Mouse (Mus musculus) forebrain, embryonic 13.5 days (tissue): ENCODE measurements around the gene Arid3a. TPM values are rescaled to one million over a fixed set of nuclear protein-coding genes. Genes with fewer than 3 reads are reported as not detected.
"Not testable (repeated sequence)": the region's sequence is repeated elsewhere in the genome, so short reads cannot be mapped to it uniquely, and the experiment has no call there.

Experiments used
- ATAC-seq: fragments of 200-750 bp; cut with Nextera tagmentation; 2 replicates; pipeline ENCODE4 v1.8.0; 2017
- H3K27ac ChIP-seq: fragments of 300-500 bp; sonication (generic); 2 replicates; pipeline ENCODE4 v1.5.1; 2015; ENCODE audit warnings: inconsistent platforms, mild to moderate bottlenecking, moderate library complexity
- H3K27me3 ChIP-seq: fragments of 300-500 bp; sonication (generic); 2 replicates; pipeline ENCODE4 v1.6.1; 2015; ENCODE audit warnings: mild to moderate bottlenecking, inconsistent platforms
- H3K36me3 ChIP-seq: fragments of 300-500 bp; sonication (generic); 2 replicates; pipeline ENCODE4 v1.6.1; 2015; ENCODE audit warnings: mild to moderate bottlenecking, inconsistent platforms; ENCODE audit not compliant: poor library complexity, severe bottlenecking
- H3K4me1 ChIP-seq: fragments of 300-500 bp; sonication (generic); 2 replicates; pipeline ENCODE4 v1.6.1; 2015; ENCODE audit warnings: inconsistent platforms
- H3K4me2 ChIP-seq: fragments of 300-500 bp; sonication (generic); 2 replicates; pipeline ENCODE4 v1.6.1; 2015; ENCODE audit warnings: inconsistent platforms, mild to moderate bottlenecking, moderate library complexity
- H3K4me3 ChIP-seq: fragments of 300-500 bp; sonication (generic); 2 replicates; pipeline ENCODE4 v1.5.1; 2015; ENCODE audit warnings: mild to moderate bottlenecking, inconsistent platforms
- H3K9ac ChIP-seq: fragments of 300-500 bp; sonication (generic); 2 replicates; pipeline ENCODE4 v1.6.1; 2015; ENCODE audit warnings: mild to moderate bottlenecking, inconsistent platforms
- H3K9me3 ChIP-seq: fragments of 300-500 bp; sonication (generic); replicated peaks from 2 replicates; pipeline ENCODE4 v1.6.1; 2016; ENCODE audit warnings: inconsistent platforms
- WGBS: fragments of 180-500 bp; shearing (Covaris S2); methylation state at CpG from one replicate; pipeline ENCODE4 v1.1.7; 2015; 5-methylcytosine and 5-hydroxymethylcytosine counted together
- polyA plus RNA-seq: library from polyadenylated mRNA; unstranded; fragments of >200 nt; fragmentation: Nextera tagmentation; extraction: Ambion mirVana; gene quantifications from 2 replicates; pipeline ENCODE4 v1.2.1, GENCODE M21; 2015

The Arid3a gene
- polyA plus RNA-seq, 1 experiment from 2014 or later = 2.5 TPM

DNA sequence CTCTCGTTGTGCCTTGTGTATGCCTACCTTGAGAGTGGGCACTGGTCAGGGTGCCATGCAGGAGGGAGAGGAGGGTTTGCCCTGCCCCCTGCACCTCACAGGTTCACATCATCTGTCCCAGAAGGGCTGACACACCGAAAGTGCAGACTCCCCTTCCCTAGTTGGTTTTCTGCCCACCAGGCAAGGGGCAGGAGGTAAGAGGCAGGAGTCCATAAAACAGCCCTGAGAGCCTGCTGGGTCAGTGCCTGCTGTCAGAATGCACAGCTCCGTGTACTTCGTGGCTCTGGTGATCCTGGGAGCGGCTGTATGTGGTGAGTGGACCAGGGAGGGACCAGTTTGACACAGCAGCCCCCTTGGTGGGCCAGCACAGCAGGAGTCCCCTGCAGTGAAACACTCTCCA lies 36.2 kb upstream of the Arid3a start, which contains the start of gene Cfd:
Gene Cfd, plus strand, starts transcription at position 184 of the 400 bp plus-strand sequence.
- no peak for ATAC-seq
- no peaks in the 10 kb centered on the region; the same call in 1 of the 2 replicates for H3K4me1 ChIP-seq
- no peak within 1 kb of the TSS for H3K4me3 ChIP-seq
- H3K27ac ChIP-seq = no peak within 1 kb of the TSS
- H3K27me3 ChIP-seq = peaks cover 9% of the 10 kb centered on the region; the same call in 1 of the 2 replicates
- 41% methylated on average over 5 of the region's 5 CpGs for WGBS
- no peak within 1 kb of the TSS for H3K9ac ChIP-seq
- H3K36me3 ChIP-seq = peaks cover 13% of the 10 kb centered on the region
- H3K4me2 ChIP-seq = no peak within 1 kb of the TSS
- no peaks in the 10 kb centered on the region for H3K9me3 ChIP-seq

DNA sequence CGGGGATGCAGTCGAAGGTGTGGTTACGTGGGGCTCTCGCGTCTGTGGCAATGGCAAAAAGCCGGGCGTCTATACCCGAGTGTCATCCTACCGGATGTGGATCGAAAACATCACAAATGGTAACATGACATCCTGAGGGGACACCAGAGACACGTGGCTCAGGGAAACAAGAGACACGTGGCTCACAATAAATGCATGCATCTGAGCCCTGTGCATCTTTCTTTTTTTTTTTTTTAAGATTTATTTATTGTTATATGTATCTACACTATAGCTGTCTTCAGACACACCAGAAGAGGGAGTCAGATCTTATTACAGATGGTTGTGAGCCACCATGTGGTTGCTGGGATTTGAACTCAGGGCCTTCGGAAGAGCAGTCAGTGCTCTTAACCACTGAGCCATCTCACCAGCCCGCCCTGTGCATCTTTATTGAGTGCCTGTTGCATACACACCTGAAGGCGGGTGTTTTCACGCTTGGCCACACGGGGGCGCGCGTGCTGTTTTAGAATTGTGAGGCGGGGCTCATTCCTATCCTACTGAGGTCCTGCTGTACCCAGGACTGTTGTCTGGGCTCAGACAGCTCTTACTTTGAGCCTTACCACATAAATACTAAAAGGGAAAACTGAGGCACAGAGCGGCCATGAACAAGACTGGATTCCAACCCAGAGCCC lies 34.3 kb upstream of the Arid3a start:
- H3K36me3 ChIP-seq = peaks cover 32% of the 10 kb centered on the region
- ATAC-seq = peak; percentile 68
- not testable (repeated sequence) for H3K4me3 ChIP-seq, H3K4me2 ChIP-seq, H3K4me1 ChIP-seq, H3K9me3 ChIP-seq, H3K27ac ChIP-seq, H3K9ac ChIP-seq, H3K27me3 ChIP-seq
- WGBS = 44% methylated on average over 22 of the region's 22 CpGs

DNA sequence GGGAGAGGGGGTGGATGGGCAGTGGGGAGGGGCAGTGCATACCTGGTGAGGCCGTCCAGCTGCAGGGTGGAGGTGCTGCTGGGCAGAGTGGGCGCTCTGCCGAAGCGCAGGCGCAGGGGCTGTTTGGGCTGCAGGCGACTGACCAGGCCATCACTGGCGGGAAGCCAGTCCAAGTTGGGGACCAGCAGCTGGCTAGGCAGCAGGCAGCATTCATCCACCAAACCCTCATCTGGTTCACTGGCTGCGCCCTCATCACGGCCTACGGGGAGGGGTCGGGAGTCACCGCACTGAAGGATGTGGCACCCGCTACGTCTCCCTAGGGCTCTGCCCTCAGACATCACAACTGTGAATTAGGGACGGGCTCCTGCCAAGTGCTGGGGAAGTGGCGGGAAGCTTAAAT lies 30.5 kb upstream of the Arid3a start:
- ATAC-seq = no peak
- Histone ChIP-seq H3K9me3 (no peaks in the 10 kb centered on the region), H3K9ac (no peak overlapping the region), H3K4me1 (peaks cover 10% of the 10 kb centered on the region), H3K36me3 (peaks cover 57% of the 10 kb centered on the region), H3K27ac (no peak overlapping the region), H3K27me3 (peaks cover 13% of the 10 kb centered on the region; the same call in 1 of the 2 replicates), H3K4me2 (no peak overlapping the region), H3K4me3 (no peak overlapping the region)
- 91% methylated on average over 16 of the region's 16 CpGs for WGBS

DNA sequence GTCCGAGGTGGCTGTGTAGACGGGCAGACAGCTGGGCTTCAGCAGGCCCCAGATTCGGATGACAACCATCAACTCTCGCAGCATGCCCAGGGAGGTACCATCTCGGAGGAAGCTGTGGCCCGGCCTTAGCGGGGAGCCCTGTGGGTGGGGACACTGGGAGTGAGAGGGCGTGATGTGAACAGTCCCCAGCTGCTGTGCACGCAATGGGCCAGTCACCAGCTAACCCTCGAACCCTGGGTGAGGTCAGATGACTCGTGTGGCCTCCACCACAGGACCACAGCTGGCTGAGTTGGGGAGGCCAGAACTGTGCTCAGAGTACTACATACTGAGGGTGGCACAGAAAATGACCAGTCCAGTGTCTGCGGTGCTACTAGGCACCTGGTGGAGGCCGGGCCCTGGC lies 30.0 kb upstream of the Arid3a start:
- ATAC-seq = no peak
- no peak overlapping the region for H3K27ac ChIP-seq
- peaks cover 57% of the 10 kb centered on the region for H3K36me3 ChIP-seq
- no peak overlapping the region for H3K9ac ChIP-seq
- H3K4me2 ChIP-seq = no peak overlapping the region
- H3K4me1 ChIP-seq = peaks cover 14% of the 10 kb centered on the region
- H3K9me3 ChIP-seq = no peaks in the 10 kb centered on the region
- peaks cover 13% of the 10 kb centered on the region; the same call in 1 of the 2 replicates for H3K27me3 ChIP-seq
- no peak overlapping the region for H3K4me3 ChIP-seq
- WGBS = 90% methylated on average over 13 of the region's 13 CpGs

DNA sequence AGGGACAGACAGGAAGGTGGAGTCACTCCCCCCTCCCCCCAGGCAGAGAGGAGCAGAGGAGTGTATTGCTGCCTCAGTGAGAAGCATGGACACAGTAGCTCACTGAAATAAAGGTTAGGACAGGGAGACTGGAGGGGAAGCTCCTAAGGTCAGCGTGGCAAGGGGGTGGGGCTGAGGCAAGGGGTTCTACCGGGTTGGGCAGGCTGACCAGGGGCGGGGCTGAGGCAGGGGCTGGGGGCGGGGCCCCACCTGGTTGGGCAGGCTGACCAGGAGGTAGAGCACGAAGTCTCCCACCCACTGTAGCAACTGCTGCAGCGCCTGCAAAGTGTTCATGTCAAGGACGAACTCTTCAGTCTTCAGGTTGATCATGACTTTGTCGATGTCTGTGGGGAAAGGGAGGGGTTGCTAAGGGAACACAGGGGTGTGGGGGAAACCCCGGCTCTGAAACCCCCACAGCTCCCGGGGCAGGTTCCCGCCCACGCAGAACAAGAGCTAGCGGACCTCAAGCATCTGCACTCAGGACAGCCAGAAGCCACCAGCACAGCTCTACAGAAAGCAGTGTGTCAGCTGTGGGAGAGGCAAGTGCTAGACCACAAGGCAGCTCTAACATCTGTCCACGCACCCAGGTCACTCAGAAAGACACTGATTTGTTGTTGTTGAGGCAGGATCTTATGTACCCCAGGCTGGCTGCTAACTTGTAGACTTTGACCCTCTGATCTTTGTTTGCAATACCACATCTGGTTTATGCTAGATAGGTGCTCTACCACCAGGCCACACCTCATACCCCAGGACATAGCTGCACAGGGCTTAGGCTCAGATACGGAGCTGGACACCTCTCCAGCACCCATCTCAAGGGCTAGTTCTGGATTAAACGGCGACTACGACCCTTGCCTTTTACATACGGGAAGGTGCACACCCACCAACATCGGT lies 29.3 kb upstream of the Arid3a start:
- Histone ChIP-seq H3K27me3 (peaks cover 14% of the 10 kb centered on the region; the same call in 1 of the 2 replicates), H3K4me1 (peaks cover 14% of the 10 kb centered on the region), H3K4me3 (no peak overlapping the region), H3K4me2 (no peak overlapping the region), H3K9ac (no peak overlapping the region), H3K36me3 (peaks cover 58% of the 10 kb centered on the region), H3K27ac (no peak overlapping the region), H3K9me3 (no peaks in the 10 kb centered on the region)
- WGBS = 56% methylated on average over 20 of the region's 20 CpGs
- ATAC-seq = no peak

DNA sequence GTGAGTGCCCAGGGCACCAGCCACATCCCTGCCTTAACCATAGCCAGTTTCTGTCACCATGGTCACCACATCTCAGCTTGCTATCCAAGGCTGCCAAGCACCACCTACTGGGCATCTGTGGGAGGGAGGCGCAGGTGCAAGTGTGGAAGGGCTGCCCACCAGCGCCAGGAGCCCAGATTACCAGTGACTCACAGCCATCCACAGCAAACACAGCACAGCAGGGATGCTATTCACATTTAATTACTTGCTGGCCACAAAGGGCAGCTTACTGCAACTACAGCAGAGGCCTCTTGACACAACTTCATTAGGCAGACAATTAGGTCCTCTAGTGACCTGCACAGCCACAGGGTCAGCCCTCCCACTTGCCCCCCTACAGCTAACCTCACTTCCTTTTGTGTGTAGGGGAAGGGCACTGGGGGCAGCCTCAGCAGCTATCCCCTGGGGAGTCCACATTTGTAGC lies 25.9 kb upstream of the Arid3a start:
- H3K4me2 ChIP-seq = no peak overlapping the region
- WGBS = 6% methylated on average over 2 of the region's 2 CpGs
- ATAC-seq = peak; percentile 53
- no peak overlapping the region for H3K4me3 ChIP-seq
- peaks cover 14% of the 10 kb centered on the region for H3K4me1 ChIP-seq
- H3K27ac ChIP-seq = peak overlapping the region; percentile 21; the same call in 1 of the 2 replicates
- H3K27me3 ChIP-seq = peaks cover 20% of the 10 kb centered on the region; the same call in 1 of the 2 replicates
- peak overlapping the region; percentile 50 for H3K9ac ChIP-seq
- H3K36me3 ChIP-seq = peaks cover 73% of the 10 kb centered on the region
- no peaks in the 10 kb centered on the region for H3K9me3 ChIP-seq

DNA sequence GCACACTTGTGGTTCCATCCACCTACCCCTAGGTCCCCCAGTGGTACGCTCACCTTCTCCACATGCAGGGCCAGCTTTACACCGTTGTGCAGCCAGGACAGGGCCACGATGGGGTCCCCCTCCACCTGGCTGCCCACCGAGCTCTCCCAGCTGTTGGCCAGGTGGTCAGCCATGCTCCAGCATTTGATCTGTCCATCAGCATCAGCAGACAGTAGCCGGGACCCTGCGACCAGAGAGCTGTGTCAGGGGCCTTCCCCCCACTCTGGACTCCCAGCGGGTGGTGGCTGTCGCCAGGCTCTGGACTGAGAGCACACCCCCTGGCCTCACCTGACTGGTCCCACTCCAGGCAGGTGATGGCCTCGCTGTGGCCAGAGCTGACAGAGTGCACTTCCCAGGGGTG lies 20.1 kb upstream of the Arid3a start:
- Histone ChIP-seq H3K36me3 (peaks cover 55% of the 10 kb centered on the region), H3K9ac (no peak overlapping the region), H3K27ac (no peak overlapping the region), H3K9me3 (no peaks in the 10 kb centered on the region), H3K4me1 (peaks cover 13% of the 10 kb centered on the region), H3K4me3 (no peak overlapping the region), H3K4me2 (no peak overlapping the region), H3K27me3 (0 out of 2 replicates have a peak, but pooled peaks cover 7% of the 10 kb centered on the region)
- WGBS = 90% methylated on average over 9 of the region's 9 CpGs
- no peak for ATAC-seq

DNA sequence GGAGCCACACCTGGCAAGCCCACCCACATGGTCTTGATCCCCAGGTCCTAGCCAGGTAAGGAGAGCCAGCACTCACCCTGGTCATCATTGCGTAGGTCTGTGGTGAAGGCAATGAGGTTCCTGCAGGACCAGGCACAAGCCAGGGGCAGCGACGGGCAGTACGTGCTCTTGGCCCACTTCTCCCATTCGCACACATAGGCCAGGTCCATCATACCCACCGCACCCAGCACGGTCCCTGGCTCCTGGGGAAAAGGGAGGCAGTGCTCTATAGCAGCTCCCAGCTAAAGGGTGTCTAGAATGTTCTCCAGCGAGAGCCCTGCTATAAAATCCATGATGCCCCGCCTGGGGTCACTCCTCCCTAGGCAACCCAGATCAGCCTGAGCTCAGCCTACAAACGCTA lies 19.4 kb upstream of the Arid3a start:
- Histone ChIP-seq H3K4me3 (no peak overlapping the region), H3K27me3 (0 out of 2 replicates have a peak, but pooled peaks cover 7% of the 10 kb centered on the region), H3K9me3 (no peaks in the 10 kb centered on the region), H3K36me3 (peaks cover 62% of the 10 kb centered on the region), H3K4me2 (peak overlapping the region; percentile 48; the same call in 1 of the 2 replicates), H3K27ac (no peak overlapping the region), H3K9ac (no peak overlapping the region), H3K4me1 (peaks cover 13% of the 10 kb centered on the region)
- ATAC-seq = no peak
- 95% methylated on average over 10 of the region's 10 CpGs for WGBS

DNA sequence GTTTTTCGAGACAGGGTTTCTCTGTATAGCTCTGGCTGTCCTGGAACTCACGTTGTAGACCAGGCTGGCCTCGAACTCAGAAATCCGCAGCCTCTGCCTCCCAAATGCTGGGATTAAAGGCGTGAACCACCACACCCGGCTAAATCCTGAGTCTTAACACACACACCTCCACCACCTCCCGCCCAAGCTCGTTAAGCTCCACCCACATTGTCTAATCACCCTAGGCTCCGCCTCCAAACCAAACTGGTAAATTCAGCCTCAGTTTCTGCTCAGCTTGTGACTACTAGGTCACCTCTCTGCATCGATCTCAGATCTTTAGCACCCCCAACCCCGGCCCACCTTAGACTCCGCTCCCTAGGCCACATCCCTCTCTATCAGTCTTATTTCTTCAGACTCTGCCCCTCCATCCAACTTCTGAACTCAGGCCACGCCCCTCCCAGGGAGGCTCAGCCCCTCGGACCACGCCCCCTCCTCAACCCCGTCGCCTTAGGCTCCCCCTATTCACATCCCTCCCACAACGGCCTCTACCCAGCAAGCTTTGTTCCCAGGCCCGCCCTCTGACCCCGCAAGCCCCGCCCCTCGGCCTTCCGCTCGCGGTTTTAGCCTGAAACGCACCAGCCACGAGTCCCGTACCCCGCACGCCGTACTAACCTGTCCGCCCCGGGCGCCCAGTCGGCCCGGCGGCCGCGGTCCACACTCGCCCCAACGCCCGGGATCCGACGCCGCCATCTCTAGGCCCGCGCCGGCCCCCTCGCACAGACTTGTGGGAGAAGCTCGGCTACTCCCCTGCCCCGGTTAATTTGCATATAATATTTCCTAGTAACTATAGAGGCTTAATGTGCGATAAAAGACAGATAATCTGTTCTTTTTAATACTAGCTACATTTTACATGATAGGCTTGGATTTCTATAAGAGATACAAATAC lies 18.4 kb upstream of the Arid3a start, which contains the start of gene Med16:
Gene Med16, minus strand, starts transcription at position 757 of the 925 bp plus-strand sequence.
- Histone ChIP-seq H3K4me3 (peak within 1 kb of the TSS; percentile 68), H3K4me2 (peak within 1 kb of the TSS; percentile 48), H3K9me3 (no peaks in the 10 kb centered on the region), H3K27ac (peak within 1 kb of the TSS; percentile 96), H3K9ac (peak within 1 kb of the TSS; percentile 89), H3K4me1 (peaks cover 13% of the 10 kb centered on the region), H3K27me3 (no peaks in the 10 kb centered on the region), H3K36me3 (peaks cover 58% of the 10 kb centered on the region)
- 2% methylated on average over 52 of the region's 52 CpGs for WGBS
- ATAC-seq = peak; percentile 92

DNA sequence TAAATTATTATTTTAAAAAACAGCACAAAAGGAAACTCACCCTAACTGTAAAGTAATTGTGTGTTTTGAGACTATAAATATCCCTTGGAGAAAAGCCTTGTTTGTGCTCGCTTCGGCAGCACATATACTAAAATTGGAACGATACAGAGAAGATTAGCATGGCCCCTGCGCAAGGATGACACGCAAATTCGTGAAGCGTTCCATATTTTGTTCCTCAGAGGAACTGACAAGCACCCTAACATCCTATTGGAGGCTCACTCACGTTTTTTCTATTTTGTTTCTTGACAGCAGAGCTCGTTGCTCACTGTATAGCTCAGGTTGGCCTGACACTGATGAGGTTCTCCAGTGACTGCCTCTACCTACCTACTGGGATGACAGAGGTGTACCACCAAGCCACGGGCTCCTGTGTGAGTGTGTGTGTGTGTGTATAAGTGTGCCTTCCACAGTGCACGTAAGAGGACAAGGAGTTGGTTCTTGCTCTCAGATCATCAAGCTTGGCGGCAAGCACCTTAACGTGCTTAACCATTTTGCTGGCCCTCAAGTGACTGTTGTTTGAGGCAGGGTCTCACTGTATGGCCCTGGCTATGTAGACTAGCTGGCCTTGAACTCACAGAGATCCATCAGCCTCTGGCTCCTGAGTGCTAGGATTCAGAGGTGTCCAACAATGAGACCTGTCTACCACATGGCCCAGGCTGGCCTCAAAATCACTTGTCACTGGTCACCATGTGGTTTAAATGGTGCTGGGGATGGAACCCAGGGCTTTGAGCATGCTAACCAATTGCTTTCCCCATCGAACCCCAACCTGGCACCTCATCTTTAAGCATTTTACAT lies 17.5 kb upstream of the Arid3a start:
- ATAC-seq = peak; percentile 66
- Histone ChIP-seq H3K36me3 (peaks cover 50% of the 10 kb centered on the region), H3K27ac (peak overlapping the region; percentile 82), H3K9me3 (no peaks in the 10 kb centered on the region), H3K4me1 (peaks cover 18% of the 10 kb centered on the region), H3K9ac (peak overlapping the region; percentile 89), H3K27me3 (no peaks in the 10 kb centered on the region), H3K4me3 (peak overlapping the region; percentile 68; the same call in 1 of the 2 replicates), H3K4me2 (peak overlapping the region; percentile 46)
- 24% methylated on average over 14 of the region's 14 CpGs for WGBS
